Comparison of ENCODE assay signal across 13 mouse cellular contexts in the genomic region with DNA sequence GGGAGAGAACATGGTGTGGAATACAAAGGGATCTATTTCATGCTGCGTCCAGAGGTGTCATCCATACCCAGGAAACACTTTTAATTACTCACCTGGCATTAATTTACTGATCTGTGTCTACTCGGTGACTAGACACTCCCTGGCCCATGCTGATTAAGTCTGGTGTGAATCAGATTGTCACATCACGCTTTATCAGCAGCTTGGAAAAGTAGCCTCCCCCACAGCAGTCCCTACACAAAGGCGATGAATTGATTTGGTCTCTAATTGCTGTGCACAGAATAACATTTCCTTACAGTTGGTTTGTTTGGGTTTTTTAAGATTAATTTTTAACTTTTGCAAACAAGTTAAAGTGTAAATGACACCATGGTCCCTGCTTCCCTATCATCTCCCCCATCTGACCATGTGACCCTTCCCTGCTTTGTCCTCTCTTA.
A peak's percentile ranks its signal among the peaks of the same experiment; 100 is the strongest.
DNase-seq lines count a peak whose midpoint lies in the region; ATAC-seq and TF ChIP-seq lines count a peak whose summit lies in the region.
"Had no signal": no experiment of that assay in that cellular context is flagged by ENCODE, and none has a peak within 500 bp of the region (broad histone marks: within the 10 kb centered on the region; RNA-seq: fewer than 3 reads in every experiment).

No protein-coding gene starts in this region.

- H3K27me3 ChIP-seq in kidney, postnatal 0 days (ENCODE audit: insufficient read depth, low read length) = no peaks in the 10 kb centered on the region
- no peaks in the 10 kb centered on the region for H3K27me3 ChIP-seq in hindbrain, embryonic 10.5 days (ENCODE audit: insufficient read depth, poor library complexity, severe bottlenecking)
- no peaks in the 10 kb centered on the region for H3K27me3 ChIP-seq in midbrain, embryonic 14.5 days (ENCODE audit: control insufficient read depth, insufficient read depth, low read length)
- H3K27me3 ChIP-seq in heart, embryonic 10.5 days (ENCODE audit: insufficient read depth, poor library complexity, severe bottlenecking) = no peaks in the 10 kb centered on the region
- H3K27me3 ChIP-seq: liver, embryonic 13.5 days had no signal

- H3K27ac ChIP-seq in kidney, postnatal 0 days = 0 out of 2 replicates have a peak overlapping the region, but pooled peaks have one; percentile 13
- H3K27ac ChIP-seq in hindbrain, embryonic 10.5 days = peak overlapping the region; percentile 92
- H3K27ac ChIP-seq in midbrain, embryonic 14.5 days (replicated peaks; ENCODE audit: low read depth, low read length) = peak overlapping the region; percentile 92
- H3K27ac ChIP-seq in heart, embryonic 10.5 days = no peak overlapping the region
- H3K27ac ChIP-seq: heart, adult 2 months; liver, embryonic 13.5 days; macrophage had no signal

- no peaks in the 10 kb centered on the region for H3K9me3 ChIP-seq in kidney, postnatal 0 days (replicated peaks; ENCODE audit: low read length)
- H3K9me3 ChIP-seq in hindbrain, embryonic 10.5 days = no peaks in the 10 kb centered on the region
- H3K9me3 ChIP-seq in midbrain, embryonic 14.5 days (ENCODE audit: control insufficient read depth, low read length) = no peaks in the 10 kb centered on the region
- no peaks in the 10 kb centered on the region for H3K9me3 ChIP-seq in heart, embryonic 10.5 days
- H3K9me3 ChIP-seq: liver, embryonic 13.5 days had no signal

- 32% methylated on average over 4 of the region's 4 CpGs for WGBS in kidney, postnatal 0 days
- 18% methylated on average over 4 of the region's 4 CpGs for WGBS in hindbrain, embryonic 10.5 days
- WGBS in midbrain, embryonic 14.5 days = 6% methylated on average over 4 of the region's 4 CpGs
- WGBS in heart, embryonic 10.5 days = 65% methylated on average over 4 of the region's 4 CpGs

- H3K36me3 ChIP-seq in kidney, postnatal 0 days (ENCODE audit: insufficient read depth, low read length) = no peaks in the 10 kb centered on the region
- no peaks in the 10 kb centered on the region for H3K36me3 ChIP-seq in hindbrain, embryonic 10.5 days
- no peaks in the 10 kb centered on the region for H3K36me3 ChIP-seq in midbrain, embryonic 14.5 days (ENCODE audit: control insufficient read depth, insufficient read depth, low read length)
- H3K36me3 ChIP-seq in heart, embryonic 10.5 days = no peaks in the 10 kb centered on the region
- H3K36me3 ChIP-seq: liver, embryonic 13.5 days had no signal

- ATAC-seq in kidney, postnatal 0 days (replicated peaks; ENCODE audit: low FRiP score, low read depth) = 0 out of 2 replicates have a peak, but pooled peaks have one; percentile 57
- no peak for ATAC-seq in midbrain, embryonic 14.5 days (ENCODE audit: low FRiP score, low TSS enrichment)

- H3K9ac ChIP-seq in kidney, postnatal 0 days (ENCODE audit: low read depth, low read length) = no peak overlapping the region
- H3K9ac ChIP-seq in midbrain, embryonic 14.5 days (replicated peaks; ENCODE audit: low read length) = peak overlapping the region; percentile 13
- H3K9ac ChIP-seq: liver, embryonic 13.5 days had no signal

- H3K4me1 ChIP-seq in kidney, postnatal 0 days (replicated peaks; ENCODE audit: insufficient read depth, low read length) = 0 out of 2 replicates have a peak, but pooled peaks cover 4% of the 10 kb centered on the region
- H3K4me1 ChIP-seq in hindbrain, embryonic 10.5 days (replicated peaks) = peaks cover 55% of the 10 kb centered on the region
- peaks cover 34% of the 10 kb centered on the region for H3K4me1 ChIP-seq in midbrain, embryonic 14.5 days (ENCODE audit: control insufficient read depth, insufficient read depth, low read length)
- peaks cover 5% of the 10 kb centered on the region; the same call in 1 of the 2 replicates for H3K4me1 ChIP-seq in heart, embryonic 10.5 days
- H3K4me1 ChIP-seq: liver, embryonic 13.5 days had no signal

- no peak overlapping the region for H3K4me2 ChIP-seq in kidney, postnatal 0 days (ENCODE audit: low read length)
- H3K4me2 ChIP-seq in midbrain, embryonic 14.5 days (ENCODE audit: low read length) = peak overlapping the region; percentile 41
- H3K4me2 ChIP-seq: liver, embryonic 13.5 days had no signal

- peak; percentile 71 for DNase-seq in kidney, postnatal 0 days (ENCODE audit: low spot score)
- DNase-seq in kidney, adult 9 months = no peak
- peak; percentile 37 for DNase-seq in hindbrain, embryonic 10.5 days (ENCODE audit: low spot score)
- DNase-seq in midbrain, embryonic 14.5 days = peak; percentile 65
- DNase-seq in retina, postnatal 1 day = peak; percentile 65
- no peak for DNase-seq in heart, adult 9 months (ENCODE audit: low spot score in 2 of 2)
- DNase-seq in left cerebral cortex, postnatal 25 days (ENCODE audit: low spot score in 2 of 2) = no peak
- DNase-seq in heart, embryonic 10.5 days (ENCODE audit: low spot score) = no peak
- DNase-seq: B cell, adult 2 months; heart, adult 2 months; liver, embryonic 13.5 days; thymus, postnatal 4 days had no signal

- no peak overlapping the region for H3K4me3 ChIP-seq in kidney, postnatal 0 days (replicated peaks; ENCODE audit: low read depth, low read length)
- no peak overlapping the region; the same call in 1 of the 2 replicates for H3K4me3 ChIP-seq in hindbrain, embryonic 10.5 days
- no peak overlapping the region for H3K4me3 ChIP-seq in midbrain, embryonic 14.5 days (replicated peaks; ENCODE audit: low read depth, low read length)
- H3K4me3 ChIP-seq in heart, embryonic 10.5 days = no peak overlapping the region
- H3K4me3 ChIP-seq: heart, adult 2 months; liver, embryonic 13.5 days had no signal

- no peak for TF ChIP-seq CTCF in kidney, postnatal 0 days (IDR thresholded peaks at IDR 0.05; ENCODE audit: low read depth)

- intact Hi-C loops in left cerebral cortex, postnatal 25 days (cut with DNase I) = no loop called here

Comparison
In these comparisons a context has a peak if more than half of its experiments do, and no peak if none do; other contexts are left out.
1. DNase-seq: peak in kidney, postnatal 0 days (single experiment), hindbrain, embryonic 10.5 days (single experiment), midbrain, embryonic 14.5 days (single experiment) and retina, postnatal 1 day (single experiment); none in kidney, adult 9 months (single experiment), heart, adult 9 months (0 of 2), left cerebral cortex, postnatal 25 days (0 of 2) and heart, embryonic 10.5 days (single experiment).